Mouse (Mus musculus) lung, embryonic 14.5 days (tissue): ENCODE data around the gene Nbeal2. TPM values are rescaled to one million over a fixed set of nuclear protein-coding genes. Genes with fewer than 3 reads are reported as not detected.

Experiments
- ATAC-seq: fragments of 200-750 bp; cut with Nextera tagmentation; 2 replicates; pipeline ENCODE4 v1.8.0; 2017; ENCODE audit warnings: mild to moderate bottlenecking, moderate TSS enrichment, moderate library complexity; ENCODE audit not compliant: insufficient read depth
- DNase-seq: peaks from one replicate; pipeline ENCODE4 v3.0.0-alpha.2; 2015
- H3K27ac ChIP-seq: fragments of 300-500 bp; sonication (generic); 2 replicates; pipeline ENCODE4 v1.5.1; 2014; ENCODE audit warnings: low read depth, mild to moderate bottlenecking, moderate library complexity
- H3K27me3 ChIP-seq: fragments of 300-500 bp; sonication (generic); 2 replicates; pipeline ENCODE4 v1.6.1; 2014; ENCODE audit warnings: low read length, control low read depth; ENCODE audit not compliant: insufficient read depth
- H3K36me3 ChIP-seq: fragments of 300-500 bp; sonication (generic); 2 replicates; pipeline ENCODE4 v1.6.1; 2014; ENCODE audit warnings: control low read depth; ENCODE audit not compliant: insufficient read depth
- H3K4me1 ChIP-seq: fragments of 300-500 bp; sonication (generic); 2 replicates; pipeline ENCODE4 v1.6.1; 2014; ENCODE audit warnings: antibody characterized with exemption, control low read depth; ENCODE audit not compliant: insufficient read depth
- H3K4me2 ChIP-seq: fragments of 300-500 bp; sonication (generic); 2 replicates; pipeline ENCODE4 v1.6.1; 2014; ENCODE audit warnings: mild to moderate bottlenecking
- H3K4me3 ChIP-seq: fragments of 300-500 bp; sonication (generic); 2 replicates; pipeline ENCODE4 v1.5.1; 2014; ENCODE audit warnings: low read depth, low read length
- H3K9ac ChIP-seq: fragments of 300-500 bp; sonication (generic); 2 replicates; pipeline ENCODE4 v1.6.1; 2014
- H3K9me3 ChIP-seq: fragments of 300-500 bp; sonication (generic); 2 replicates; pipeline ENCODE4 v1.6.1; 2016; ENCODE audit warnings: low read depth, low read length, control low read depth
- CTCF ChIP-seq: IDR thresholded peaks from 2 replicates; pipeline ENCODE4 v1.5.1; 2016; ENCODE audit warnings: antibody characterized with exemption, low read depth
- WGBS: fragments of 180-500 bp; shearing (Covaris S2); extraction: QIAGEN DNeasy Blood & Tissue Kit; methylation state at CpG from one replicate; pipeline ENCODE4 v1.1.7; 2014; 5-methylcytosine and 5-hydroxymethylcytosine counted together
- polyA plus RNA-seq: library from polyadenylated mRNA; unstranded; fragments of >200 nt; fragmentation: Nextera tagmentation; extraction: Ambion mirVana; gene quantifications from 2 replicates; pipeline ENCODE4 v1.2.1, GENCODE M21; 2014

Gene Nbeal2
- polyA plus RNA-seq, 1 experiment from 2014 or later: 3.8 TPM

DNA sequence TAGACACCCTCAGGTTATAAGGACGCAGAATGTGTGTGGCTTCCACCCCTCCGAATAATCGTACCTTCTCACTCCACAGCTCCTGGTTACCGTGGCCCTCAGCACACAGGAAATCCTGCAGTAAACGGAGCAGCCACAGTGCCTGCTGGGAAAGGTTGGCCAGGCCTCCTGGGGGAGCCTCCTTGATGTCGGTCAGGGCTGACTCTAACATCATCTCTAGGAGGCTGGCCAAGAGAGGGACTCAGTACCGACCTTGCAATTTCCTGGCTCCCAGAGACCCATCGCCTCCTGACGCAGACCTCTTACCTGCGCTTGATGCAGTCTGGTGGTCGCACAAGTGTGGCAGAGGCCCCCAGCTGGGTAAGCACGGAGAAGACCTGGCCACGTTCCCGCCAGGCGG, 21.3 kb downstream of the Nbeal2 start:
- ATAC-seq: no peak
- no peak for TF ChIP-seq CTCF
- Histone ChIP-seq H3K36me3 (no peaks in the 10 kb centered on the region), H3K27me3 (peaks cover 23% of the 10 kb centered on the region), H3K27ac (no peak overlapping the region), H3K4me2 (no peak overlapping the region), H3K9ac (no peak overlapping the region), H3K4me3 (no peak overlapping the region), H3K9me3 (no peaks in the 10 kb centered on the region), H3K4me1 (no peaks in the 10 kb centered on the region)
- no peak for DNase-seq
- 68% methylated on average over 15 of the region's 15 CpGs for WGBS

DNA sequence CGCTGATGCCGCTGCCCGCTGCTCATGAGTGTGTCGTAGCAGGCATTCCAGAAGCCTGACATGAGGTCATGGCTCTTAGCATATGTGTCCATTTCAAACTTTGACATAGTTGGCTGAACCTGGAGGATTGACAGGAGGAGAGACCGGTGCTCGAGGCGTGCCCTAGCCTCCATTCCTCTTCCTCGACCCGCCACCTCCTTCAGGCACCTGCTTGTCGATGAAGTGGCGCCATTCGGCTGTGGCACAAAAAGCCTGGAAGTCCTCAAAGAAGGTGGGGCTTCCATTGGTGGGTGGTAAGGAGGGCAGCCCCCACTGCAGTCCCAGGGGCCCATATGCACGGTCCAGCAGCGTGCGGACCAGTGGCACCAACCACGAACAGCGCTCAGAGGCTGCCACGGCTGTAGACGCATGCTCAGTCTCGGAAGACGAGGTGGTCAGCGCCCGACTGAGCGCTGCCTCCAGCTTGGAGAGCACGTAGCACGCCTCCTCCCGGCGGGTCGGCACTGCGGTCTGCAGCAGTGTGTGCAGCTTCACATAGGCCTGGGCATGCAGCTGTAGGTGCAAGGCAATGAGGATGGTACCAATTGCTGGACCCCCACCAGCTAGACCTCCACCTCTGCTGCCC, 22.2 kb downstream of the Nbeal2 start:
- Histone ChIP-seq H3K4me2 (peak overlapping the region; percentile 43), H3K4me1 (no peaks in the 10 kb centered on the region), H3K9me3 (no peaks in the 10 kb centered on the region), H3K27me3 (peaks cover 23% of the 10 kb centered on the region), H3K27ac (no peak overlapping the region), H3K36me3 (no peaks in the 10 kb centered on the region), H3K9ac (no peak overlapping the region), H3K4me3 (no peak overlapping the region; the same call in 1 of the 2 replicates)
- ATAC-seq (no peak), DNase-seq (peak; percentile 35)
- WGBS: 18% methylated on average over 30 of the region's 30 CpGs
- peak; percentile 42 for TF ChIP-seq CTCF

DNA sequence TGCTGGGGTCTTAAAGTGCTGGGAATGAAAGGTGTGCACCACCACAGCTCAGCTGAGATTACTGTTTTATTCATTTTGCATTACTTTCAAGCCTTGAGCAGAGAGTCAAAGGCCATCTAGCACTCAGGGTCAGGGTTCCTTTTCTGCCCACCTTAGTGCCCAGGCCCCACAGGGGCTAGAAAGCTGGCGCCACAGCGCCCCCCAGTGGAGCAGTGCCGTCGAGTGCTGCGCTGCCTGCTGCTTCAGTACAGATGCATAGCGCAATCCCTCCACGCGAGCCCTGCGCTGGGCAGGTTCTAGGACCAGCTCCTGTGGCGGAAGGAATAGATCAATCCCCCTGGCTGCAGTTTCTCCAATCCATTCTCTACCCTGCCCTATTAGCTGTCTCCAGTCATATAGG, 22.8 kb downstream of the Nbeal2 start:
- TF ChIP-seq CTCF: peak; percentile 73
- no peaks in the 10 kb centered on the region for H3K9me3 ChIP-seq
- 15% methylated on average over 10 of the region's 10 CpGs for WGBS
- peak overlapping the region; percentile 43 for H3K4me2 ChIP-seq
- peaks cover 23% of the 10 kb centered on the region for H3K27me3 ChIP-seq
- H3K9ac ChIP-seq: no peak overlapping the region
- no peak overlapping the region for H3K27ac ChIP-seq
- H3K36me3 ChIP-seq: no peaks in the 10 kb centered on the region
- no peaks in the 10 kb centered on the region for H3K4me1 ChIP-seq
- no peak overlapping the region for H3K4me3 ChIP-seq
- DNase-seq (peak; percentile 78), ATAC-seq (no peak)

DNA sequence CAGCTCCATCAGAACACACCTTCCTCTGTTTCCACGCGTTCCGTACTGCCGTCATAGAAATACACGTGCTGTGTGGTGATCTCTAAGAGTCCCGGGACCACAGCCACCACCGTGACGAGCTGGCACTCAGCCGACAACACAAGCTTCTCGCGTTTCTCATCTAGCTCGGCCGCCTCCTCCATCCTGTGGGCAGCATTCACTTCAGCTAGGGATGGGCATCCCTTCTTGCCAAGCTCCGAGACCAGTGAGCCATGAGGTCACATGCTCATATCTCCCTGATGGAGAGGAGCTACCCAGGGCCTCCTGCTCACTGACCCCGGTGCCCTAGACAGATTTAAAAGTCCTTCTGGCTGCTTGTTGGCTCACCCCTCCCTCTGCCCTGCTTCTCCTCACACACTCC, 23.8 kb downstream of the Nbeal2 start:
- 78% methylated on average over 15 of the region's 15 CpGs for WGBS
- H3K4me2 ChIP-seq: no peak overlapping the region
- H3K36me3 ChIP-seq: no peaks in the 10 kb centered on the region
- peaks cover 23% of the 10 kb centered on the region for H3K27me3 ChIP-seq
- no peak overlapping the region for H3K9ac ChIP-seq
- no peak overlapping the region for H3K27ac ChIP-seq
- H3K4me3 ChIP-seq: no peak overlapping the region
- TF ChIP-seq CTCF: no peak
- H3K9me3 ChIP-seq: no peaks in the 10 kb centered on the region
- peaks cover 2% of the 10 kb centered on the region for H3K4me1 ChIP-seq
- DNase-seq: no peak
- no peak for ATAC-seq

DNA sequence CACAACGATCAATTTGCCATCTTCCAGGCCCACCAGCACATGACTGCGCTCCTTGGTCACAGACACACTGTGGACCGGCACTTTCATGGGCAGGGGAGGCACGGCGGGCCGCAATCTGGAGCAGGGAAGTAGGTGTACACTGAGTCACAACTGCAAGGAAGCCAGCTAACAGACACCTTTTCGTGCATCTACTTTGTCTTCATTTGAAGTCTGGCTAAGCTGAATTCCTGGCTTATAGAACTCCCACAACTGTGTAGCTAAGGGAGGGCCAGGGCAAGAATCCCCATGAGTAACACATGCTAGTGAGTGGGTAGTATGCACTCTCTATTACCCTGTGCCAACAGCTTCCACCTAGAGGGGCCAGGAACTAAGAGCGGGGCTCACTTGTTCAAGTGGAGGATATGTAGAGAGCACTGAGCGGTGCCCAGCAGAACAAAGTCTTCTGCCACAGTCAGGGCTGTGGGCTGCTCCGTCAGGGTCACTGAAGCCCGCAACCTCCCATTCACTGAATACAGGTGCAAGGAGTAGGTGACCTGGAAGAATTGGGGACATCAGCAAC, 28.5 kb downstream of the Nbeal2 start:
- TF ChIP-seq CTCF: no peak
- no peak for ATAC-seq
- H3K4me2 ChIP-seq: peak overlapping the region; percentile 99
- peak overlapping the region; percentile 69 for H3K9ac ChIP-seq
- H3K4me3 ChIP-seq: peak overlapping the region; percentile 58
- peak overlapping the region; percentile 94 for H3K27ac ChIP-seq
- H3K9me3 ChIP-seq: no peaks in the 10 kb centered on the region
- WGBS: 62% methylated on average over 11 of the region's 11 CpGs
- peaks cover 3% of the 10 kb centered on the region for H3K4me1 ChIP-seq
- H3K36me3 ChIP-seq: peaks cover 23% of the 10 kb centered on the region
- peaks cover under 1% of the 10 kb centered on the region; the same call in 1 of the 2 replicates for H3K27me3 ChIP-seq
- DNase-seq: no peak

DNA sequence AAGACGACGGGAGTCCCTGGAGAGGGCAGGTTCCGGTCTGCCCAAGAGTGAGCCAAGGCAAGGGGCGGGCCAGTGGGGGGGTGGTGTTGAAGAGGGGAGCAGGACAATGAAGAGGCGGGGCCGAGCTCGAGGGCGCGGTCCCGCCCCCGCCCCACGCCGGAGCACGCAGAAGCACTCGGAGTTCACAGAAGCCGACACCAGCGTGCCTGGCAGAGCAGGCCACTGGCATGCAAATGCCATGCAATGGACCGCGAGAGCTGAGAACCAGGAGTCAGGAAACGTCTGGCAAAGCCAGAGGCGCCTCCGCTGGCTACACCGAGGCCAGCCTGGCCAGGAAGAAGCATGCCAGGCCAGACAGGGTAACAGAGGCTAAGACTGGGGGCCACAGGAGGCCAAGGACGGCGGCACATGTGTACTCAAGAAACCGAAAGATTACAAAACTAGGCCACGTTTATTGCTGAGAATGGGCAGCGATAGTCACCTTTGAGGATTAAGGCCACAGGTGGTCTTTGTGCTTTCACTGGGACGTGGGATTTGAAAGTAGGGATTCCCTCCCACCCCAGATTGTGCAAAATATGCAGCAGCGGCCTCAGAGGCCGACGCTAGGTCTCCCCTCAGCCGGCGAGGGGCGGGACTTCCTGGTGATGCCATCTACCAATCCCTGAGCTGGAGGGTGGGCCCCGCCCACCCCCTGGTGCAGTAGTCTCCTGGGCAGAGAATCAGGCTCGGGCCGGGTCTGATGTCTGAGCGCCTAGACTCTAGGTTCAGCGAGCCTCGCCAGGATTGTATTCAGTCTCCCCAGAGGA, 29.4 kb downstream of the Nbeal2 start, which contains the start of gene Nradd:
TSS of gene Nradd (minus strand) at position 92 of the 806 bp plus-strand sequence.
- Histone ChIP-seq H3K27ac (peak within 1 kb of the TSS; percentile 94), H3K4me3 (peak within 1 kb of the TSS; percentile 58), H3K4me1 (peaks cover 3% of the 10 kb centered on the region), H3K36me3 (peaks cover 32% of the 10 kb centered on the region), H3K9ac (peak within 1 kb of the TSS; percentile 69), H3K9me3 (no peaks in the 10 kb centered on the region), H3K4me2 (peak within 1 kb of the TSS; percentile 99), H3K27me3 (no peaks in the 10 kb centered on the region)
- ATAC-seq (peak; percentile 96), DNase-seq (peak; percentile 97)
- WGBS: under 1% methylated on average over 41 of the region's 41 CpGs
- TF ChIP-seq CTCF: no peak
